Mouse (Mus musculus) liver, postnatal 0 days (tissue): Measurements from ENCODE around the gene Sf3a1.

Experiments
- CTCF ChIP-seq: sonication (generic); IDR thresholded peaks from 2 replicates; pipeline ENCODE4 v1.5.1; 2016; ENCODE audit warnings: antibody characterized with exemption, low read depth
- EP300 ChIP-seq: IDR thresholded peaks from 2 replicates; pipeline ENCODE4 v1.6.1; 2016; ENCODE audit warnings: antibody characterized with exemption, low read depth, mild to moderate bottlenecking

- TF ChIP-seq CTCF (no peak), EP300 (no peak)
Measured at GRCm38 (mm10) chr11:4146381-4146780, 13.8 kb upstream of the Sf3a1 start.
